Mouse (Mus musculus): ENCODE measurements around the gene Srl. TPM values are rescaled to one million over a fixed set of nuclear protein-coding genes. Genes with fewer than 3 reads are reported as not detected.
"Not testable (repeated sequence)": the region's sequence is repeated elsewhere in the genome, so short reads cannot be mapped to it uniquely, and the experiment has no call there.

Srl gene
- 1 to 10 TPM; 5.1 to 5.9 TPM for total RNA-seq (2021)
- long read RNA-seq, experiment 1, partial matches to known transcripts: 0 of 6 reads
- long read RNA-seq, experiment 1, other reads (novel, unspliced or antisense): 6 of 6 reads
- long read RNA-seq, experiment 2, partial matches to known transcripts: 0 of 1 reads
- long read RNA-seq, experiment 2, other reads (novel, unspliced or antisense): 1 of 1 reads

GRCm38 (mm10) chr16:4541501-4542198 lies at the start of gene Srl:
Srl (minus strand) TSS chr16:4541816.
- intact Hi-C loops (cut with DNase I): loop anchor here (1.0 to 5.0 kb wide), 3 partner anchors 52 to 225 kb away; no protein-coding TSS in a partner anchor
- peak; percentile 91 for TF ChIP-seq CTCF (IDR thresholded peaks at IDR 0.05)
- DNase-seq (ENCODE audit: extremely low spot score in 1 of 2, low spot score in 2 of 2): peak; percentile 99
- Histone ChIP-seq H3K27ac (peak within 1 kb of the TSS; percentile 69; the same call in 1 of the 2 replicates), H3K4me3 (peak within 1 kb of the TSS; percentile 55)

- no peak overlapping the region for H3K4me3 ChIP-seq
- intact Hi-C loops (cut with DNase I): no loop called here
- H3K27ac ChIP-seq: no peak overlapping the region
- TF ChIP-seq CTCF (IDR thresholded peaks at IDR 0.05): no peak
- DNase-seq (ENCODE audit: extremely low spot score in 1 of 2, low spot score in 2 of 2): no peak
Measured at GRCm38 (mm10) chr16:4590236-4590635, 48.6 kb upstream of the Srl start.

- H3K4me3 ChIP-seq: no peak overlapping the region
- no peak for DNase-seq (ENCODE audit: extremely low spot score in 1 of 2, low spot score in 2 of 2)
- intact Hi-C loops (cut with DNase I): no loop called here
- no peak for TF ChIP-seq CTCF (IDR thresholded peaks at IDR 0.05)
- peak overlapping the region; percentile 64 for H3K27ac ChIP-seq
Measured at GRCm38 (mm10) chr16:4587516-4588210, 46.0 kb upstream of the Srl start.

- DNase-seq (ENCODE audit: extremely low spot score in 1 of 2, low spot score in 2 of 2): peak; percentile 84 to 87
- H3K4me3 ChIP-seq: peak overlapping the region; percentile 46
- no peak; the same call in 1 of the 2 replicates for TF ChIP-seq CTCF (IDR thresholded peaks at IDR 0.05)
- intact Hi-C loops (cut with DNase I): no loop called here
- H3K27ac ChIP-seq: peak overlapping the region; percentile 64
Measured at GRCm38 (mm10) chr16:4586531-4587123, 45.0 kb upstream of the Srl start.

GRCm38 (mm10) chr16:4585642-4586530 lies 44.3 kb upstream of the Srl start:
- Histone ChIP-seq H3K27ac (peak overlapping the region; percentile 53), H3K4me3 (peak overlapping the region; percentile 46)
- intact Hi-C loops (cut with DNase I): no loop called here
- DNase-seq (ENCODE audit: extremely low spot score in 1 of 2, low spot score in 2 of 2): no peak
- TF ChIP-seq CTCF (IDR thresholded peaks at IDR 0.05): no peak

- no peak for TF ChIP-seq CTCF (IDR thresholded peaks at IDR 0.05)
- Histone ChIP-seq H3K27ac (no peak overlapping the region), H3K4me3 (no peak overlapping the region)
- intact Hi-C loops (cut with DNase I): no loop called here
- no peak for DNase-seq (ENCODE audit: extremely low spot score in 1 of 2, low spot score in 2 of 2)
Measured at GRCm38 (mm10) chr16:4584438-4584837, 42.8 kb upstream of the Srl start.

GRCm38 (mm10) chr16:4583807-4584206 lies 42.2 kb upstream of the Srl start:
- H3K4me3 ChIP-seq: no peak overlapping the region
- DNase-seq (ENCODE audit: extremely low spot score in 1 of 2, low spot score in 2 of 2): no peak
- intact Hi-C loops (cut with DNase I): no loop called here

GRCm38 (mm10) chr16:4581179-4581578 lies 39.6 kb upstream of the Srl start:
- H3K27ac ChIP-seq; DNase-seq (ENCODE audit: extremely low spot score in 1 of 2, low spot score in 2 of 2); intact Hi-C loops (cut with DNase I); H3K4me3 ChIP-seq: not testable (repeated sequence)

More at GRCm38 (mm10) chr16:4583807-4584206, 42.2 kb upstream of the Srl start:
- no peak for TF ChIP-seq CTCF (IDR thresholded peaks at IDR 0.05)
- no peak overlapping the region for H3K27ac ChIP-seq

- no peak overlapping the region for H3K27ac ChIP-seq
- DNase-seq (ENCODE audit: extremely low spot score in 1 of 2, low spot score in 2 of 2): no peak
- H3K4me3 ChIP-seq: no peak overlapping the region
- intact Hi-C loops (cut with DNase I): no loop called here
- TF ChIP-seq CTCF (IDR thresholded peaks at IDR 0.05): no peak
Measured at GRCm38 (mm10) chr16:4578630-4579029, 37.0 kb upstream of the Srl start.

- no peak for TF ChIP-seq CTCF (IDR thresholded peaks at IDR 0.05)
- DNase-seq (ENCODE audit: extremely low spot score in 1 of 2, low spot score in 2 of 2): no peak
- H3K4me3 ChIP-seq: no peak overlapping the region
- intact Hi-C loops (cut with DNase I): no loop called here
- H3K27ac ChIP-seq: no peak overlapping the region
Measured at GRCm38 (mm10) chr16:4576873-4577272, 35.3 kb upstream of the Srl start.

GRCm38 (mm10) chr16:4576038-4576437 lies 34.4 kb upstream of the Srl start:
- DNase-seq (ENCODE audit: extremely low spot score in 1 of 2, low spot score in 2 of 2): no peak
- no peak overlapping the region for H3K27ac ChIP-seq
- no peak for TF ChIP-seq CTCF (IDR thresholded peaks at IDR 0.05)
- no peak overlapping the region for H3K4me3 ChIP-seq
- intact Hi-C loops (cut with DNase I): no loop called here
